Mouse (Mus musculus): ENCODE measurements at regions not wholly inside any gene's neighbourhood (a gene's known extent, or its start where the extent isn't known, plus 50 kb on each side); places are given as distances from the start of the nearest gene placed in this dataset.

DNA sequence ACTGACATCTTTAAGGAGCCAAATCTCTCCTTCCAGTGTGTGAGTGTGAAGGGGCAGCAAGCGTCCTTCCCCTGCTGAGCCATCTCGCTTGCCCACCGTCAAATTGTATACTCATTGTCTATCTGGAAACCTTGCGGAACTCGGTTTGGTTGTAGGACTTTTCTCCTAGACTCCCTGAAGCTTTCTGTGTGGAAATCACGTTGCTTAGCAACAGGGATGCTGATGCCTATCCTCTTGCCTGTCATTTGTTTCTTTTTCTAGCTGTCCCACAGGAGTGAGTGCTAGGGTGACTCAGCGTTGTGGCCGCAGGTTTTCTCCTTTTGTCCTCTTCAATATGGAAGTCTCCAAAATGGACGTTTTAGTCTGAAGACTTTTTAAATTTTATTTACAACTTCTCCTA lies 131.5 kb upstream of the Nr5a2 start:
- no peak overlapping the region for H3K9ac ChIP-seq (replicated peaks)
- H3K36me3 ChIP-seq = no peaks in the 10 kb centered on the region
- peak overlapping the region; percentile 18; the same call in 1 of the 2 replicates for H3K4me2 ChIP-seq
- no peaks in the 10 kb centered on the region for H3K9me3 ChIP-seq (replicated peaks)
- ATAC-seq (ENCODE audit: low FRiP score) = peak; percentile 55; the same call in 1 of the 2 replicates
- H3K4me1 ChIP-seq = peaks cover 5% of the 10 kb centered on the region; the same call in 1 of the 2 replicates
- no peak overlapping the region for H3K27ac ChIP-seq (replicated peaks)
- no peak overlapping the region for H3K4me3 ChIP-seq (replicated peaks)
- H3K27me3 ChIP-seq (replicated peaks) = no peaks in the 10 kb centered on the region
- whole genome bisulfite sequencing = 9% methylated on average over 9 of the region's 9 CpGs

DNA sequence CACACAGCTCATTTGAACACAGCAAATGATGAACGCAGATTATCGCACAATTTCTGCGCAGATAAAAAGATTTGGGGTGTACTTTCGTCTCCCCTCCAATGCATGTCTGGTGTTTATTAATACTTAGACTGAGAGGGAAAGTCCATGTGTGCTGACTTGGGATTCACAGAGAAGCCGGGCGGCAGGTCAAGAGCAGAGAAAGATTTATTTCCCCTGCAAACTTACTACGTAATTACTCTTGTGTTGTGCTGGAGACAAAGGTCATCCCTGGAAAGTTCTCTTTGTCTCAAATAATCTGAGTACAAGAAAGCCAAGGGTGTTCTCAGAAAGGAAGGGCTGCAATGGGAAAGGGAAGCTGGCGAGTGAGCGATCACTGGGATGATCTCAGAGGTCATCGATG lies 127.9 kb upstream of the Nr5a2 start:
- Histone ChIP-seq H3K9ac (replicated peaks) (no peak overlapping the region), H3K36me3 (no peaks in the 10 kb centered on the region), H3K4me3 (replicated peaks) (no peak overlapping the region), H3K9me3 (replicated peaks) (no peaks in the 10 kb centered on the region), H3K27ac (replicated peaks) (no peak overlapping the region), H3K4me2 (no peak overlapping the region), H3K27me3 (replicated peaks) (no peaks in the 10 kb centered on the region), H3K4me1 (peaks cover 5% of the 10 kb centered on the region; the same call in 1 of the 2 replicates)
- no peak for ATAC-seq (ENCODE audit: low FRiP score)
- WGBS = 49% methylated on average over 10 of the region's 10 CpGs

DNA sequence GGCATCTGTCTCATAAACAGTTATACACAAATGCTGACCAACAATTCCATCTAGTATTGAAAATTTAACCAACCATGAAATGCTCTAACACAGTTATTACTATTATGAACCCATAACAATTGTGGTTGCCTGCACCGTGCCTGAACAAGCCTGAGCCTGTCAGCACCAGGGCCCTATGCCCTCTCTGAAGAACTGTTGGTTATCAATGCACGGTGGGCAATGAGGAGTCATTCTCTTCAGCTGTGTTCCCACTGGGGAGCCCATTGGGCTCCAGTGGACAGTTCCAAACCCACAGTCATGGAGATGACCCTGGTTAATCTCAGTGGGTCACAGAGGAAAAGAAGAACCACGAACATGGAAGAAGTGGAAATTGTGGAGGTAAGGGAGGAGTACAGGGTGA lies 126.5 kb upstream of the Nr5a2 start:
- H3K4me3 ChIP-seq (replicated peaks) = no peak overlapping the region
- H3K4me2 ChIP-seq = no peak overlapping the region
- H3K27me3 ChIP-seq (replicated peaks) = no peaks in the 10 kb centered on the region
- no peaks in the 10 kb centered on the region for H3K9me3 ChIP-seq (replicated peaks)
- no peaks in the 10 kb centered on the region for H3K36me3 ChIP-seq
- H3K27ac ChIP-seq (replicated peaks) = no peak overlapping the region
- no peak for ATAC-seq (ENCODE audit: low FRiP score)
- H3K9ac ChIP-seq (replicated peaks) = no peak overlapping the region
- WGBS = 92% methylated on average over 3 of the region's 3 CpGs
- H3K4me1 ChIP-seq = peaks cover 5% of the 10 kb centered on the region; the same call in 1 of the 2 replicates

DNA sequence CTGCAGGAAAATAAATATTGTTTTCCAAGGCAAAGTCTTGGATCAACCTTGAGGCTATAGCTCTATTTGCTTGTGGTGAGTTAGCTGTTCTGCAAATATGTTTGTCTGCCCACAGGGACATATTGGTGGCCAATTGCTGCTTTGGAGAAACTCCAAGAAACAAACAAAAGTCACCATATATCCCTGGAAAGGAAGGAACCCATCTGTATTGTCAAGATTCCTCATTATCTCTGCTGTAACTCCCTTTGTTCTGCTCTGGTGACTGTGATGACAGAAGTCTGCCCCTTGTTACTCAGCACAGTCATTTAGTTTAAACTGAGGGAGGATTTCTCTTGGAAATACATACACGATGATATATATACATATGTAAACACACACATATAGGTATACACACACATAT lies 123.3 kb upstream of the Nr5a2 start:
- 64% methylated on average over 1 of the region's 1 CpGs for WGBS
- Histone ChIP-seq H3K9me3 (replicated peaks) (no peaks in the 10 kb centered on the region), H3K4me3 (replicated peaks) (no peak overlapping the region), H3K36me3 (no peaks in the 10 kb centered on the region), H3K9ac (replicated peaks) (no peak overlapping the region), H3K4me2 (no peak overlapping the region), H3K4me1 (0 out of 2 replicates have a peak, but pooled peaks cover 5% of the 10 kb centered on the region), H3K27ac (replicated peaks) (no peak overlapping the region), H3K27me3 (replicated peaks) (no peaks in the 10 kb centered on the region)
- ATAC-seq (ENCODE audit: low FRiP score) = no peak

DNA sequence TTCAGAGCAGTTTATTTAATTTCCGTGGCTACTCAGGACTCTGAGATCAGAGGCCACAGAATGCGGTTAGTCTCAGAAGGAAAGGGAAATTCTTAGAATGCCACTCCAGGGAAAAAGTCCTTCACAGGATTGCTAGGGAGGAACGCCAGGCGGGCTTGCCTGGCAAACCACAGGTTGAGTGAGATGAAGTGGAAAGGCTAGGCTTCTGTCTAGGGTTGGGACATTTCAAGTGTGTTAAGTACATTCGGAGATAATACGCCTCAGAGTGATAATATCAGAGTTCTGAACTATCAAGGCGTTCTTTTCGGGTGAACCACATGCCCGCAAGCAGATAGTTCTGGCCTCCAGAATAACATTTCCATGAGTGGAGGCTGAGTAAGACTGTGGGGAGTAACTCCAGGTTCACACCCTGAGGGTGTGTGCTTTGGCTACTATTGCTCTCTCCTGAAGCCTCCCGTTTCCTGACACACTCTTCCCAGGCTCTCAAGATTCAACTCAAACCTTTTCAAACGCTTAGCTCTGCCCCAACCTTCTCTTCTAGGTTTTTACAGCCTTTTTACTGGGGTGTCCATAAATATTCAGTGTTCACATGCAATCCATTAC lies 119.3 kb upstream of the Nr5a2 start:
- 86% methylated on average over 11 of the region's 11 CpGs for WGBS
- no peak for ATAC-seq (ENCODE audit: low FRiP score)
- H3K9ac ChIP-seq (replicated peaks) = no peak overlapping the region
- H3K36me3 ChIP-seq = no peaks in the 10 kb centered on the region
- no peak overlapping the region for H3K27ac ChIP-seq (replicated peaks)
- no peaks in the 10 kb centered on the region for H3K4me1 ChIP-seq
- H3K9me3 ChIP-seq (replicated peaks) = no peaks in the 10 kb centered on the region
- no peaks in the 10 kb centered on the region for H3K27me3 ChIP-seq (replicated peaks)
- H3K4me3 ChIP-seq (replicated peaks) = no peak overlapping the region
- H3K4me2 ChIP-seq = no peak overlapping the region

DNA sequence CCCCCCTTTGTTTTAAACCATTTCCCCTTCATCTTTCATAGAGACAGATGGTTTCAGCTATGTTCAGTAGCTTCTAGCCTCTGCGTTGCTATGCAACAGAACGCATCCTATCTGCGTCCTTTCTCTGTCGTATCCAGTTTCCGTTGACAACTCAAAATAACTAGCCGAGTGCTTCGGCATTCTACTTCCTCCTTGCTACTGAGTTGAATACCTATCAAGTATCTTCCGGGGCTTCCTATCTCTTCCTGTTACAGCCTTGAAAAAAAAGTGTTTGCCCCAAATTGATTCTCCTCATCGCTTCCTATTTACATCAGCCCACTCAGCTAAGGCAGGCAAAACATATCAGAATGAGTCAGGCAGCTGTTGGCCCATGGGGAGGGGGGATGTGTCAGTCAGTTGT lies 114.5 kb upstream of the Nr5a2 start:
- WGBS = 33% methylated on average over 9 of the region's 9 CpGs
- ATAC-seq (ENCODE audit: low FRiP score) = peak; percentile 69; the same call in 1 of the 2 replicates
- Histone ChIP-seq H3K27ac (replicated peaks) (no peak overlapping the region), H3K9ac (replicated peaks) (no peak overlapping the region), H3K4me1 (peaks cover 3% of the 10 kb centered on the region), H3K36me3 (no peaks in the 10 kb centered on the region), H3K4me3 (replicated peaks) (no peak overlapping the region), H3K4me2 (peak overlapping the region; percentile 43), H3K9me3 (replicated peaks) (no peaks in the 10 kb centered on the region), H3K27me3 (replicated peaks) (no peaks in the 10 kb centered on the region)

DNA sequence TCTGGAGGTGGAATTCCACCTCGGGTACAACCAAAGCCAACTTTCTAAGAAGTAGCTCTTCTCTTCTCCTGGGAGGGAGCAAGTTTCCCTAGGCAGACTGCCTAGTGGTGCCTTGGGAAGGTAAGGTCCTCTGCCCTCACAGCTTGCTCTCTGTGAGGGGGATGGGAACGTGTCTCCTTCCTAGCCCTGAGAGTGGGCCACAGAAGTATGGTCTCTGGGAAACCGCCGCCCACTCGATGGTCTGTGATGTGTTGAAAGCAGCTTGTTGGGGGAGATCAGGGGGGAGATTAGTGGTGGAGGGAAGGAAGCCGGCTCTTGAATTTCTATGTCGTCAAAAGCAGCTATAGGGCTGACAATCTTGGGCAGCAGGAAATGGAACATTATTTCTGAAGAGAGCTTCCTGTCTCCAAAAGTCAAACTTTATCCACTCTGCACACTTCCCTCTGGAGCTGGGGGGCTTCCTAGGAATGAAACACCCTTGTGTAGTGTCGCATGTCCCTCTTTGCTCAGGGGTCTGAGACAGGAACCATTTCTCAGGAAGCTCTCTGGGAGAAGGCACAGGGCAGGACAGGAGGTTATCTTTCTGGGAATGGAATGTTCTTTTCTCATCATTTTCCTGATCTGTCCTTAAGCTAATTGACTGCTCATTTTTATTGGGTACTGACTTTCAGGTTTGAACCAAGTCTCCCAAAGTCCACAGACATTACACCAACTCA lies 113.8 kb upstream of the Nr5a2 start:
- H3K27ac ChIP-seq (replicated peaks) = no peak overlapping the region
- no peaks in the 10 kb centered on the region for H3K9me3 ChIP-seq (replicated peaks)
- 79% methylated on average over 8 of the region's 8 CpGs for WGBS
- no peaks in the 10 kb centered on the region for H3K36me3 ChIP-seq
- peaks cover 3% of the 10 kb centered on the region for H3K4me1 ChIP-seq
- H3K9ac ChIP-seq (replicated peaks) = no peak overlapping the region
- H3K27me3 ChIP-seq (replicated peaks) = no peaks in the 10 kb centered on the region
- H3K4me3 ChIP-seq (replicated peaks) = no peak overlapping the region
- ATAC-seq (ENCODE audit: low FRiP score) = no peak
- H3K4me2 ChIP-seq = no peak overlapping the region

DNA sequence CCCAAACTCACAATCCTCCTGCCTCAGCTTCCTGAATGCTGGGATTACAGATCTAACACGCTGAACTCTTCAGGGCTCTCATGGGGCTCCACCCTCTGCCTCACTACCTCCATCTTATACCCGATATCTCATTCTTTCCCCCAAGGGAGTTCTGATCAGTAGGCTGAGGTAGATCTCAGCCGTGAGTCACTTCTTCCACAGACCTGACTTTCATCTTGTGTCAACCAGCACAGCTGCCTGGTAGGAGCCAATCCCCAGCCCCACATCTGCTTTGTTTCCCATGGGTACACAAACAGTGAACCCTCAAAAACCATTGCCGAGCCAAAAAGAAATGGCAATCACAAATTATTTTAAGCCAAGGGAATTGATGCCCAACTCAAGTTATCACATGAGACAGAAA lies 100.7 kb upstream of the Nr5a2 start:
- no peak overlapping the region for H3K4me3 ChIP-seq (replicated peaks)
- no peaks in the 10 kb centered on the region for H3K36me3 ChIP-seq
- no peak overlapping the region for H3K4me2 ChIP-seq
- no peaks in the 10 kb centered on the region for H3K4me1 ChIP-seq
- H3K27ac ChIP-seq (replicated peaks) = no peak overlapping the region
- H3K9ac ChIP-seq (replicated peaks) = no peak overlapping the region
- 85% methylated on average over 4 of the region's 4 CpGs for WGBS
- H3K27me3 ChIP-seq (replicated peaks) = no peaks in the 10 kb centered on the region
- no peaks in the 10 kb centered on the region for H3K9me3 ChIP-seq (replicated peaks)
- ATAC-seq (ENCODE audit: low FRiP score) = no peak

DNA sequence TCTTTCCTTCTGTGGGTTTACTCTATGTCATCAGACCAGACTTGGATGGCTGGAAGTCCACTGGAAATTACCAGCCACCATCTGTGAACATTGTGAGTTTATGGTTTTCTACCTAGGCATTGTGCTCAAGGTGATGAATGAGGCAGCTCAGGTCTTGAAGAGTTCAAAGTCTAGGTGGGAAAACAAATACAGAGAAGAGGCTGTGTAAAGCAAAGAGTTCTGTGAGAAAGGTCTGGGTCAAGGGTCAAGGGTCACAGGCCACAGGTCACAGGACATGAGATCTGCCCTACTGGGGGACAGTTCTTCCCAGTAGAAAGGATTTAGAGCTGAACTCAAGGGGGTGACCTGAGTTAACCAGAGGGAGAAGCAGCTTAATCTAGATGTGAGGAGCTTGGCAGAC lies 92.9 kb upstream of the Nr5a2 start:
- no peak for ATAC-seq (ENCODE audit: low FRiP score)
- Histone ChIP-seq H3K9me3 (replicated peaks) (no peaks in the 10 kb centered on the region), H3K4me2 (no peak overlapping the region), H3K9ac (replicated peaks) (no peak overlapping the region), H3K36me3 (no peaks in the 10 kb centered on the region), H3K4me1 (no peaks in the 10 kb centered on the region), H3K27me3 (replicated peaks) (no peaks in the 10 kb centered on the region), H3K27ac (replicated peaks) (no peak overlapping the region), H3K4me3 (replicated peaks) (no peak overlapping the region)

DNA sequence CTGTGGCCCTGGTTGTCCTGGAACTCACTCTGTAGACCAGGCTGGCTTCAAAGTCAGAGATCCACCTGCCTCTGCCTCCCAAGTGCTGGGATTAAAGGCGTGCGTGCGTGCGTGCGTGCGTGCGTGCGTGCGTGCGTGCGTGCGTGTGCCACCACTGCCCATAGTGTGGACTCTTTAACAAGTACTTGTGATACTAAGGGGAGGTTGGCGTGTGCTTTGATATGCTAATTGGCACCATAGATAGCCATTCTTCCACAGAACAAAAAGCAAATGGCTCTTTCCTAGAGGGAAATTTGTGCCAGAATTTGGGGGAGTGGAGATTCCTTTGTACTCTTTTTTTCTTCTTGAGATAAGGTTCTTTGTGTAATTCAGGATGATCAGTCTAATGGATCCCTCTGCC lies 91.3 kb upstream of the Nr5a2 start:
- 86% methylated on average over 13 of the region's 13 CpGs for WGBS
- Histone ChIP-seq H3K4me2 (no peak overlapping the region), H3K4me3 (replicated peaks) (no peak overlapping the region), H3K27me3 (replicated peaks) (no peaks in the 10 kb centered on the region), H3K4me1 (no peaks in the 10 kb centered on the region), H3K36me3 (no peaks in the 10 kb centered on the region), H3K9ac (replicated peaks) (no peak overlapping the region), H3K27ac (replicated peaks) (no peak overlapping the region), H3K9me3 (replicated peaks) (no peaks in the 10 kb centered on the region)
- no peak for ATAC-seq (ENCODE audit: low FRiP score)

DNA sequence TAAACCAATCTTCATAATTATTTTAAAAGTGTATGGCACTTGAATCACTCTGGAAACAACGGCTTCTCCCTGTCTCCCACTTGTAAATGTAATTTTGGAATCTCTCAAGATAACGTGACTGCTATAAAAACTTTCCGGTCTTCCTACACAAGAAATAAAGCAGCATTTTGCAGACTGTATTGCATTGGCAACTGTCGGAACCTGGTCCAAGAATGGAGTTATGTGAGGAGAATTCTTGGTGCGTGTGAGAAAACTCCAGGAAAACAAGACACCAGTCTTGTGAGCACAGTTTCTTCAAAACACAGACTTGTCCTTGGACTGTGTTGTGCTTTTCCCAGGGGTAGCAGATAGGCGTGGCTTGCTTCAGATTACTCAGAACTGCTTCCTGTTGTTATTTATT lies 83.8 kb upstream of the Nr5a2 start:
- H3K4me1 ChIP-seq = 0 out of 2 replicates have a peak, but pooled peaks cover 3% of the 10 kb centered on the region
- H3K27ac ChIP-seq (replicated peaks) = no peak overlapping the region
- ATAC-seq (ENCODE audit: low FRiP score) = no peak
- H3K27me3 ChIP-seq (replicated peaks) = no peaks in the 10 kb centered on the region
- no peak overlapping the region for H3K4me2 ChIP-seq
- 90% methylated on average over 6 of the region's 6 CpGs for WGBS
- H3K36me3 ChIP-seq = no peaks in the 10 kb centered on the region
- H3K9ac ChIP-seq (replicated peaks) = no peak overlapping the region
- H3K9me3 ChIP-seq (replicated peaks) = no peaks in the 10 kb centered on the region
- H3K4me3 ChIP-seq (replicated peaks) = no peak overlapping the region

DNA sequence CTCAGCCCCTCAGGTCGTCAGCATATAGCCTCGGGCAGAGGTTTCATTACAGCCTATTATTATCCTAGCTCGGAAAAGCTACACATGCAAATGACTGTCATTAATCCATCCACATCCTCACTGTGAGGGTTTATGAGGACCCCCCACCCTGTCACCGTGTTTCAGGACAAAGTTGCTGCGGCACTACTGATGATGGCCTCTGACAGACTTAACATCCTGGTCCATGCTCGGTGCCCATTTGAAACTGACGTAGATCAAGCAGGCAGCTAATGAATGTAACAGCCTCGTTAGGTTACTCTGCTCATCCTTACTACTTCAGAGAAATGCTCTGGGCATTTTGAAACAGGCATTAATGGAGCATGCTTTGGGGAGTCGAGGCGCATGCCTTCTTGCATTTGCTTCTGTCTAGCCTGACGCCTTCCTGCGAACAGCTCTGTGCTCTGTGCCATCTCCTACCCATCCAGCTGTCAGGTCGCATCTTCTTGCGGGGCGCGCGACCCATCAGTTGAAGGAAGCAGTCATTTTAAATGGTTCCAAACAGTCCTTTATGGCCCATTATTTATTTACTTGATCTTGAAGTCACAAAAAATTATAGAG lies 82.3 kb upstream of the Nr5a2 start:
- H3K4me3 ChIP-seq (replicated peaks) = no peak overlapping the region
- H3K9ac ChIP-seq (replicated peaks) = no peak overlapping the region
- H3K27me3 ChIP-seq (replicated peaks) = no peaks in the 10 kb centered on the region
- H3K27ac ChIP-seq (replicated peaks) = no peak overlapping the region
- 56% methylated on average over 17 of the region's 17 CpGs for WGBS
- H3K4me2 ChIP-seq = no peak overlapping the region
- H3K36me3 ChIP-seq = no peaks in the 10 kb centered on the region
- 0 out of 2 replicates have a peak, but pooled peaks cover 3% of the 10 kb centered on the region for H3K4me1 ChIP-seq
- no peak for ATAC-seq (ENCODE audit: low FRiP score)
- H3K9me3 ChIP-seq (replicated peaks) = no peaks in the 10 kb centered on the region

Data from neural tube, embryonic 15.5 days (tissue).